In the genomic region with DNA sequence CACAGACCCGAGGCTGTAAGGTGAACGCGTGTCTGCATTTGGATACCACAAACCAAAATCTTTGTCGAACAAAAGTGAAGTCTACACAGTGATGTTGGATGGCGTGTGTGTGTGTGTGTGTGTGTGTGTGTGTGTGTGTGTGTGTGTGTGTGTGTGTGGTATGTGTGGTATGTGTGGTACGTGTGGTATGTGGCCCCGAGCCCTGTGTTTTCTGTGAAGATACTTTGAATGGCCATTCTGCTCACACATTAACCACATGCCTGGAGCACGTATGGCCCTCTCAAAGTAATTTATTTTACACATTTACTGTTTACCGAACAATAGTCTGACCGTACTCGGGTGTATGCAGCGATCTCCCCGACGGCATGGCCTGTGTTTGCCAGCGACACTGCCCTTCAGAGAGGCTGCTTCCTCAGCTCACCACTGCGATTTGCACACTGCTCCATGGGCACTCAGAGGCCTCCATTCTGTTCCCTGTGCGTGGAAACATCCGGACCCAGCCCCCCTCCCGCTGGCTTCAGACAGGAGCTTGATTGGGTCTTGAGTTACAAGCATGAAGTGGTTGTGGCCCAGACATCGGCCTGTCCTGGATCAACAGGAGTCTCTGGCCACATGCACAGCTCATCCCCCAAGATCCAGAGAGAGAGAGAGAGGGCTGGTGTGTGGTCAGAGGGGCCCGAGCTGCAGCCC, we compare ENCODE assay signal across 24 mouse cellular contexts. TPM values are rescaled to one million over a fixed set of nuclear protein-coding genes. Genes with fewer than 3 reads are reported as not detected.
A peak's percentile ranks its signal among the peaks of the same experiment; 100 is the strongest.
DNase-seq lines count a peak whose midpoint lies in the region; ATAC-seq and TF ChIP-seq lines count a peak whose summit lies in the region.
"Had no signal": no experiment of that assay in that cellular context is flagged by ENCODE, and none has a peak within 500 bp of the region (broad histone marks: within the 10 kb centered on the region; RNA-seq: fewer than 3 reads in every experiment).

No protein-coding gene starts in this region.

- H3K4me1 ChIP-seq in heart, embryonic 10.5 days: peaks cover 52% of the 10 kb centered on the region
- peaks cover 8% of the 10 kb centered on the region for H3K4me1 ChIP-seq in heart, embryonic 16.5 days (ENCODE audit: control insufficient read depth, insufficient read depth, low read length)
- no peaks in the 10 kb centered on the region; the same call in 1 of the 2 replicates for H3K4me1 ChIP-seq in heart, adult 2 months (ENCODE audit: control insufficient read depth, insufficient read depth, low read length)
- peaks cover 0 to 14% of the 10 kb centered on the region in 2 experiments; a peak in 2 of 4 replicates for H3K4me1 ChIP-seq in ES-E14 (ENCODE audit: control insufficient read depth in 2 of 2, insufficient read depth in 2 of 2, low read length in 2 of 2, poor library complexity in 1 of 2)
- H3K4me1 ChIP-seq in kidney, adult 2 months (ENCODE audit: control insufficient read depth, insufficient read depth, low read length): no peaks in the 10 kb centered on the region
- H3K4me1 ChIP-seq: embryonic facial prominence, embryonic 12.5 days; forebrain, embryonic 12.5 days; hindbrain, embryonic 12.5 days had no signal

- WGBS in heart, embryonic 10.5 days: 89% methylated on average over 21 of the region's 21 CpGs
- WGBS in heart, embryonic 16.5 days: 84% methylated on average over 21 of the region's 21 CpGs
- WGBS in heart, adult 2 months: 82% methylated on average over 21 of the region's 21 CpGs
- 80% methylated on average over 21 of the region's 21 CpGs for WGBS in kidney, adult 2 months

- H3K27ac ChIP-seq in heart, embryonic 10.5 days: peak overlapping the region; percentile 1; the same call in 1 of the 2 replicates
- H3K27ac ChIP-seq in heart, embryonic 16.5 days (ENCODE audit: low read length): peak overlapping the region; percentile 13; the same call in 1 of the 2 replicates
- H3K27ac ChIP-seq in heart, adult 2 months: no peak overlapping the region
- H3K27ac ChIP-seq in ES-E14 (ENCODE audit: insufficient read depth, low read depth, low read length, poor library complexity, severe bottlenecking): peak overlapping the region; percentile 64
- no peak overlapping the region for H3K27ac ChIP-seq in kidney, adult 2 months (ENCODE audit: insufficient read depth, low read depth, low read length)
- H3K27ac ChIP-seq: embryonic facial prominence, embryonic 12.5 days; hindbrain, embryonic 12.5 days; hindbrain, postnatal 0 days had no signal

- peaks cover 64% of the 10 kb centered on the region for H3K36me3 ChIP-seq in heart, embryonic 10.5 days
- H3K36me3 ChIP-seq in heart, embryonic 16.5 days (ENCODE audit: control insufficient read depth, insufficient read depth): peaks cover 45% of the 10 kb centered on the region
- H3K36me3 ChIP-seq in heart, adult 2 months (ENCODE audit: control insufficient read depth, insufficient read depth, low read length): peaks cover 4% of the 10 kb centered on the region
- peaks cover 6% of the 10 kb centered on the region for H3K36me3 ChIP-seq in ES-E14 (ENCODE audit: control insufficient read depth, insufficient read depth, low read length, poor library complexity, severe bottlenecking)
- peaks cover 8% of the 10 kb centered on the region for H3K36me3 ChIP-seq in kidney, adult 2 months (ENCODE audit: control insufficient read depth, insufficient read depth, low read length)

- H3K9ac ChIP-seq in heart, embryonic 16.5 days (ENCODE audit: low read length): no peak overlapping the region
- no peak overlapping the region for H3K9ac ChIP-seq in heart, adult 2 months (ENCODE audit: low read depth, low read length)
- H3K9ac ChIP-seq in ES-E14 (ENCODE audit: insufficient read depth, low read depth, low read length, poor library complexity, severe bottlenecking): peak overlapping the region; percentile 41; the same call in 1 of the 2 replicates
- H3K9ac ChIP-seq: embryonic facial prominence, embryonic 12.5 days; forebrain, embryonic 12.5 days; hindbrain, embryonic 12.5 days had no signal

- in situ Hi-C loops in ES-E14 (cut with MboI; ENCODE audit: low sequenced_read_pairs in 2 of 2, unreplicated experiment in 2 of 2): no loop called here

- H3K4me2 ChIP-seq in heart, embryonic 16.5 days (ENCODE audit: low read depth, low read length): no peak overlapping the region
- H3K4me2 ChIP-seq: embryonic facial prominence, embryonic 12.5 days; forebrain, embryonic 12.5 days; hindbrain, embryonic 12.5 days had no signal

- ATAC-seq in heart, embryonic 16.5 days (replicated peaks; ENCODE audit: extremely low read depth, insufficient read depth, low FRiP score): no peak
- ATAC-seq: forebrain, embryonic 16.5 days; hindbrain, postnatal 0 days had no signal

- H3K4me3 ChIP-seq in heart, embryonic 10.5 days: no peak overlapping the region
- no peak overlapping the region for H3K4me3 ChIP-seq in heart, embryonic 16.5 days (ENCODE audit: low read length)
- no peak overlapping the region for H3K4me3 ChIP-seq in heart, adult 2 months
- H3K4me3 ChIP-seq in ES-E14 (ENCODE audit: insufficient read depth in 1 of 2, low read depth in 1 of 2, low read length in 2 of 2, poor library complexity in 1 of 2, severe bottlenecking in 1 of 2): no peak overlapping the region
- H3K4me3 ChIP-seq in kidney, adult 2 months (ENCODE audit: insufficient read depth, low read depth, low read length): no peak overlapping the region
- H3K4me3 ChIP-seq: embryonic facial prominence, embryonic 12.5 days; forebrain, embryonic 12.5 days; hindbrain, embryonic 12.5 days had no signal

- no peak for TF ChIP-seq EP300 in heart, adult 2 months (IDR thresholded peaks at IDR 0.05; ENCODE audit: insufficient read depth, low read depth, low read length)

- intact Hi-C loops in heart, adult 2 months (cut with DNase I): no loop called here

- no peak for TF ChIP-seq CTCF in heart, adult 2 months (IDR thresholded peaks at IDR 0.05)
- TF ChIP-seq CTCF in kidney, adult 2 months (conservative IDR thresholded peaks at IDR 0.05; ENCODE audit: insufficient read depth, insufficient read length, low read depth, low read length): no peak

- no peak for DNase-seq in heart, embryonic 10.5 days (ENCODE audit: low spot score)
- DNase-seq in heart, adult 8-10 months (ENCODE audit: low spot score): no peak
- no peak for DNase-seq in heart, adult 2 months
- DNase-seq in ES-E14 (ENCODE audit: low read depth, low spot score): no peak
- DNase-seq in lung, postnatal 14 days: no peak
- DNase-seq in kidney, adult 2 months: no peak
- DNase-seq: adrenal gland, postnatal 10 days; cerebellum, adult 11-12 months; cerebellum, adult 9-10 months; cerebellum, postnatal 25 days; gastrocnemius, postnatal 25 days; heart, postnatal 36 days; kidney, adult 11 months had no signal

- no peaks in the 10 kb centered on the region for H3K79me2 ChIP-seq in heart, adult 2 months (replicated peaks; ENCODE audit: control insufficient read depth, insufficient read depth, low read length)

- no peak for TF ChIP-seq POLR2A in heart, adult 2 months (IDR thresholded peaks at IDR 0.05; ENCODE audit: insufficient read depth, low read depth, low read length)
- TF ChIP-seq POLR2A in kidney, adult 2 months (IDR thresholded peaks at IDR 0.05; ENCODE audit: low read depth, low read length): no peak

- H3K9me3 ChIP-seq in heart, embryonic 10.5 days: no peaks in the 10 kb centered on the region
- no peaks in the 10 kb centered on the region for H3K9me3 ChIP-seq in heart, embryonic 16.5 days (replicated peaks; ENCODE audit: control insufficient read depth, low read length)
- H3K9me3 ChIP-seq in ES-E14 (ENCODE audit: control insufficient read depth, insufficient read depth, low read depth, low read length): no peaks in the 10 kb centered on the region
- H3K9me3 ChIP-seq: embryonic facial prominence, embryonic 12.5 days; forebrain, embryonic 12.5 days; hindbrain, embryonic 12.5 days had no signal

- H3K27me3 ChIP-seq in heart, embryonic 10.5 days (ENCODE audit: insufficient read depth, poor library complexity, severe bottlenecking): no peaks in the 10 kb centered on the region
- H3K27me3 ChIP-seq in heart, embryonic 16.5 days (ENCODE audit: control insufficient read depth, insufficient read depth, low read length): no peaks in the 10 kb centered on the region
- H3K27me3 ChIP-seq in heart, adult 2 months (ENCODE audit: control insufficient read depth, insufficient read depth, low read length): no peaks in the 10 kb centered on the region
- H3K27me3 ChIP-seq in kidney, adult 2 months (replicated peaks; ENCODE audit: control insufficient read depth, insufficient read depth, low read length): no peaks in the 10 kb centered on the region
- H3K27me3 ChIP-seq: embryonic facial prominence, embryonic 12.5 days; forebrain, embryonic 12.5 days; hindbrain, embryonic 12.5 days had no signal

RNA-seq across cellular contexts. Expression of gene Cyp17a1, which starts 16.7 kb away (rescaled TPM):
- 0.40 and 1.2 TPM in 2 replicates for polyA plus RNA-seq in heart, embryonic 10.5 days (2016; fragmentation: Nextera tagmentation; extraction: Ambion mirVana)
- total RNA-seq in heart, adult 8-10 months (2022): not detected
- 1.00 and 1.7 TPM in 2 replicates for polyA plus RNA-seq in heart, embryonic 16.5 days (2015; fragmentation: Nextera tagmentation; extraction: Ambion mirVana)
- not detected for total RNA-seq in heart, adult 2 months (2021)
- 0.12 TPM in 1 of 2 replicates, not detected in the other for polyA plus RNA-seq in heart, adult 2 months (2012; rRNA removed)
- total RNA-seq in ES-E14 (2012; rRNA removed): not detected in 2 replicates
- polyA plus RNA-seq in kidney, adult 2 months (2012; rRNA removed): 0.27 and 0.29 TPM in 2 replicates
- total RNA-seq: gastrocnemius, postnatal 25 days; granulocyte monocyte progenitor cell, adult 5-6 weeks; heart, postnatal 36 days; hindbrain, postnatal 0 days had no signal
- polyA plus RNA-seq: C2C12; cortical plate, adult 2 months; forebrain, embryonic 12.5 days; frontal cortex, adult 2 months; hindbrain, embryonic 12.5 days; hindbrain, postnatal 0 days; intestine, embryonic 14.5 days had no signal

RNA-seq across cellular contexts. Expression of gene Borcs7, which starts 33.4 kb away (rescaled TPM):
- 13.7 and 17.0 TPM in 2 replicates for polyA plus RNA-seq in heart, embryonic 10.5 days (2016; fragmentation: Nextera tagmentation; extraction: Ambion mirVana)
- total RNA-seq in heart, adult 8-10 months (2022): 10 to 100 TPM in 1 of 4 experiments, 1 to 10 TPM in 3; 7.7 to 11.1 (median 8.6) TPM
- 13.7 and 14.9 TPM in 2 replicates for polyA plus RNA-seq in heart, embryonic 16.5 days (2015; fragmentation: Nextera tagmentation; extraction: Ambion mirVana)
- total RNA-seq in heart, adult 2 months (2021): 1 to 10 TPM; 7.1 to 7.8 TPM
- polyA plus RNA-seq in heart, adult 2 months (2012; rRNA removed): 4.7 and 8.7 TPM in 2 replicates
- total RNA-seq in ES-E14 (2012; rRNA removed): 2.1 and 2.3 TPM in 2 replicates
- polyA plus RNA-seq in kidney, adult 2 months (2012; rRNA removed): 4.8 and 6.0 TPM in 2 replicates

RNA-seq across cellular contexts. Expression of gene As3mt, which starts 51.0 kb away (rescaled TPM):
- polyA plus RNA-seq in heart, embryonic 10.5 days (2016; fragmentation: Nextera tagmentation; extraction: Ambion mirVana): 46.2 and 55.0 TPM in 2 replicates
- total RNA-seq in heart, adult 8-10 months (2022): 100 to 1,000 TPM in 2 of 4 experiments, 10 to 100 TPM in 2; 91.3 to 104 (median 98.7) TPM
- polyA plus RNA-seq in heart, embryonic 16.5 days (2015; fragmentation: Nextera tagmentation; extraction: Ambion mirVana): 46.7 and 52.1 TPM in 2 replicates
- 10 to 100 TPM; 86.2 to 99.2 TPM for total RNA-seq in heart, adult 2 months (2021)
- polyA plus RNA-seq in heart, adult 2 months (2012; rRNA removed): 33.2 and 63.7 TPM in 2 replicates
- total RNA-seq in ES-E14 (2012; rRNA removed): 10.2 and 11.0 TPM in 2 replicates
- polyA plus RNA-seq in kidney, adult 2 months (2012; rRNA removed): 28.8 and 43.7 TPM in 2 replicates

RNA-seq across cellular contexts. Expression of gene Wbp1l, which starts 57.4 kb away (rescaled TPM):
- polyA plus RNA-seq in heart, embryonic 10.5 days (2016; fragmentation: Nextera tagmentation; extraction: Ambion mirVana): 53.9 and 61.8 TPM in 2 replicates
- total RNA-seq in heart, adult 8-10 months (2022): 10 to 100 TPM; 46.6 to 60.7 (median 56.0) TPM
- polyA plus RNA-seq in heart, embryonic 16.5 days (2015; fragmentation: Nextera tagmentation; extraction: Ambion mirVana): 60.5 and 63.3 TPM in 2 replicates
- total RNA-seq in heart, adult 2 months (2021): 10 to 100 TPM; 53.5 to 54.2 TPM
- 39.2 and 46.2 TPM in 2 replicates for polyA plus RNA-seq in heart, adult 2 months (2012; rRNA removed)
- 38.8 and 40.2 TPM in 2 replicates for total RNA-seq in ES-E14 (2012; rRNA removed)
- 60.1 and 60.3 TPM in 2 replicates for polyA plus RNA-seq in kidney, adult 2 months (2012; rRNA removed)

Comparison
In these comparisons a context has a peak if more than half of its experiments do, and no peak if none do; other contexts are left out.
1. H3K27ac ChIP-seq: peak in heart, embryonic 10.5 days (single experiment), heart, embryonic 16.5 days (single experiment) and ES-E14 (single experiment); none in heart, adult 2 months (single experiment) and kidney, adult 2 months (single experiment).